Mouse (Mus musculus) stomach, embryonic 14.5 days (tissue): ENCODE data around the gene Vps11. TPM values are rescaled to one million over a fixed set of nuclear protein-coding genes. Genes with fewer than 3 reads are reported as not detected.
A peak's percentile ranks its signal among the peaks of the same experiment; 100 is the strongest.
"Not testable (repeated sequence)": the region's sequence is repeated elsewhere in the genome, so short reads cannot be mapped to it uniquely, and the experiment has no call there.

Experiments used
- ATAC-seq: fragments of 200-750 bp; cut with Nextera tagmentation; 2 replicates; pipeline ENCODE4 v1.8.0; 2017; ENCODE audit warnings: low read depth, moderate TSS enrichment; ENCODE audit not compliant: insufficient number of reproducible peaks, insufficient read depth, low FRiP score
- H3K27ac ChIP-seq: fragments of 300-500 bp; sonication (generic); 2 replicates; pipeline ENCODE4 v1.5.1; 2014; ENCODE audit warnings: mild to moderate bottlenecking, low read length, moderate library complexity, mixed read lengths
- H3K27me3 ChIP-seq: fragments of 300-500 bp; sonication (generic); 2 replicates; pipeline ENCODE4 v1.6.1; 2014; ENCODE audit warnings: low read length, control low read depth, mixed read lengths; ENCODE audit not compliant: control insufficient read depth, insufficient read depth
- H3K36me3 ChIP-seq: fragments of 300-500 bp; sonication (generic); 2 replicates; pipeline ENCODE4 v1.6.1; 2014; ENCODE audit warnings: mild to moderate bottlenecking, control low read depth, low read length, moderate library complexity, mixed read lengths; ENCODE audit not compliant: control insufficient read depth, insufficient read depth
- H3K4me1 ChIP-seq: fragments of 300-500 bp; sonication (generic); 2 replicates; pipeline ENCODE4 v1.6.1; 2014; ENCODE audit warnings: low read length, control low read depth, mixed read lengths; ENCODE audit not compliant: control insufficient read depth, insufficient read depth
- H3K4me2 ChIP-seq: fragments of 300-500 bp; sonication (generic); replicated peaks from 2 replicates; pipeline ENCODE4 v1.6.1; 2014; ENCODE audit warnings: low read depth, low read length, control low read depth
- H3K4me3 ChIP-seq: fragments of 300-500 bp; sonication (generic); 2 replicates; pipeline ENCODE4 v1.5.1; 2014; ENCODE audit warnings: low read depth, low read length, control low read depth
- H3K9ac ChIP-seq: fragments of 300-500 bp; sonication (generic); replicated peaks from 2 replicates; pipeline ENCODE4 v1.6.1; 2014; ENCODE audit warnings: low read depth, mild to moderate bottlenecking, control low read depth, low read length, moderate library complexity, mixed read lengths
- H3K9me3 ChIP-seq: fragments of 300-500 bp; sonication (generic); 2 replicates; pipeline ENCODE4 v1.6.1; 2016; ENCODE audit warnings: low read depth, low read length, control low read depth; ENCODE audit not compliant: control insufficient read depth
- WGBS: fragments of 180-500 bp; shearing (Covaris S2); extraction: QIAGEN DNeasy Blood & Tissue Kit; methylation state at CpG from one replicate; pipeline ENCODE4 v1.1.7; 2014; 5-methylcytosine and 5-hydroxymethylcytosine counted together
- polyA plus RNA-seq: library from polyadenylated mRNA; unstranded; fragments of >200 nt; fragmentation: Nextera tagmentation; extraction: Ambion mirVana; gene quantifications from 2 replicates; pipeline ENCODE4 v1.2.1, GENCODE M21; 2014

Gene Vps11
- polyA plus RNA-seq, 1 experiment from 2014 or later: 24.5 TPM

DNA sequence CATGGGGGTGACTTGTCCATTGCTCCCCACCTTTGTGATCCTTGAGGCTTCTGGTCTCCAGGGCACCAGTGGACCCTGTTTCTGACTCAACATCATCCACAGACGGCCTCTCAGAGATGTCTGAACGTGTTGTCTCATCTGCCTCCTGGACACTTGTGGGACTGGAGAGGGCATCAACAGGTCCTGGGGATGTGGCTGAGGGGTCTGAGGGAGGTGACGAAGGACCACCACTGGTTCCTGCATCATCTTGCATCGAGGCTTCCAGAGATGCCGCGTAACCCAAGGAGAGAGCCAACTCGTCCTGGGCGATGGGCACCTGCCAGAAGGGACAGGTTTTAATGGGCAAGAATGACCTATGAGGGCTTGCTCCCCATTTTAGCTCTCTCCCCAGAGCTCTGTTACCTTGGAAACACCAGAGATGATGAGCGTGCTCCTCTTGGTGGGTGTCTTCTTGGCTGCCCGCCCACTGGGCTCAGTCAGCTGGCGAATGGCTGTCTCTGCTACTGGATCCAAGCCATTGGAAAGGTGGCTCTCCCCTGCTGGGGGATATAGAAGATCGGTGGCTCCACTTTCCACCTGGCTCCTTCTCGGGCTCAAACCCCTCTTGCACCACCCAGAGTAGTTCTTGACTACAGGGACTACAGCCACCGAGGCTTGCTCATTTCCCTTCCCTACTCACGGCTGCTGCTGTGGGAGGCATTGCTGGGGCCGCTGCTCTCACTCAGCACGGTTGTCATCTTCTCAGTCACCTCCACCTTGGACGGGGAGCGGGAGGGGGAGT lies 47.8 kb downstream of the Vps11 start:
- Histone ChIP-seq H3K9ac (no peak overlapping the region), H3K27ac (no peak overlapping the region), H3K27me3 (no peaks in the 10 kb centered on the region), H3K9me3 (no peaks in the 10 kb centered on the region), H3K4me1 (peaks cover 15% of the 10 kb centered on the region), H3K4me2 (no peak overlapping the region), H3K4me3 (no peak overlapping the region), H3K36me3 (peaks cover 13% of the 10 kb centered on the region)
- 80% methylated on average over 19 of the region's 19 CpGs for WGBS
- ATAC-seq: no peak

DNA sequence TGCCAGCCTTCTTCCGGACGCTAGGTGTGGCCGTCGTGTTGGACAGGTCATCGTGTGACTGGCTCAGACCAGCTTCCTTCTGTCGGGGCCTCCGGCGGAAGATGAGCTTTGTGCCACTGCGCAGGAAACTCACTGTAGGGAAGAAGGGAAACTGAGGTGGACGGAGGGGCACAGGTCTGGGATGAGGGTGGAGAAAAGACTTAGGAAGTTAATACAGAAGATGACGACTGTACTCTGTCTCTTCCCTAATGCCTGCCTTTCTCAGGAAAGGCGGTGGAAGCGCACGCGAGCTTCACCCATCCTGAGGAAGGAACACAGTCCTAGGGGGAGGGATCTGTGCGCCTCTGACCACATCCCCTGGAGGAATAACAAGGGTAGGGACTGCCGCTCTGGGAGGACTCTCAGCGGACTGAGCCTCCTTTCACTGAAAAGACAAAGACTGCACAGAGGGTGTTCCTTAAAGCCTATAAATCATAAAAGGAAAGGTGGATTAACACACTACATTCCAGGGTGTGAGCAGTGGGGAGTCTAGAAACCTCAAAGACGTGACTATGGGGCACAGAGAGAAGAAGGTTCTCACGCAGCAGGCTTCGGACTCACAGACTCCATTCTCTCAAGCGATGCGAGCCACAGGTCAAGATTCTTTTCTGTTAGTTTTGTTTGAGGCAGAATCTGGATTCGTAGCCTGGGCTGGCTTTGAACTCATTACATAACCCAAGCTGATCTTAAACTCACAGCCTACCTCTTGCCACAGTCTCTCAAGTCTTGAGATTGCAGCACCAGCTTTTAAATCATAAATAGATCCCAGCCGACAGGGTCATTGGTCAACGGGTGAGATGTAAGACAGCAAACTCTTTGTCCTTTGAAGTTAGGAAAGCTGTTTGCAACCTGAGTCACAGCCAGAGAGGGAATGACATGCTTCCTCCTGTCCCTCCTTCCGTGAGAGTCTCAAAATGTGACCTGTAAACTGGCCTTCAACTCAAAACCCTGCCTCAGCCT lies 50.0 kb downstream of the Vps11 start:
- WGBS: 12% methylated on average over 27 of the region's 27 CpGs
- Histone ChIP-seq H3K4me3 (peak overlapping the region; percentile 14; the same call in 1 of the 2 replicates), H3K4me1 (peaks cover 10% of the 10 kb centered on the region), H3K27me3 (no peaks in the 10 kb centered on the region), H3K9ac (no peak overlapping the region), H3K27ac (peak overlapping the region; percentile 59; the same call in 1 of the 2 replicates), H3K4me2 (peak overlapping the region; percentile 40), H3K9me3 (no peaks in the 10 kb centered on the region), H3K36me3 (peaks cover 13% of the 10 kb centered on the region)
- ATAC-seq: peak; percentile 78; the same call in 1 of the 2 replicates

DNA sequence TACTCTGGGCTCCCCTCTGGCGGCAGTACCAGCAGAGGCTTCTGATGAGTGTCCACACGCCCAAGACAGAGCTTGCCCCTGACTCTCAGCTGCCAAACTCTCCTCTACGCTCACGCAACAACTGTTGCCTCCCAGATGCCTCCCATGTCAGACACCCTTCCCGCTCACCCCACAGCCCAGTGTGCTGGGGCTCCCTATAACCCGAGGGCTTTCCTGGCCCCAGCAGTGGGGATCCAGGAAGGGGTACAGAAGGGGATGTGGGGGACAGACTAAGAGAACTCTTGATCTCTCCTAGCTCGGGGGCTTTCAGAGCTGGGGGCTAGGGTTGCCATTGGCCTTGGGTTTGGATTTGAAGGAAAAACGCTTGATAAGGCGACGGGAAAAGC lies 50.7 kb downstream of the Vps11 start:
- peaks cover 11% of the 10 kb centered on the region for H3K36me3 ChIP-seq
- H3K4me3 ChIP-seq: peak overlapping the region; percentile 14; the same call in 1 of the 2 replicates
- no peak overlapping the region for H3K9ac ChIP-seq
- H3K27ac ChIP-seq: peak overlapping the region; percentile 59; the same call in 1 of the 2 replicates
- H3K27me3 ChIP-seq: no peaks in the 10 kb centered on the region
- 35% methylated on average over 10 of the region's 10 CpGs for WGBS
- no peaks in the 10 kb centered on the region for H3K9me3 ChIP-seq
- H3K4me1 ChIP-seq: peaks cover 10% of the 10 kb centered on the region
- peak overlapping the region; percentile 40 for H3K4me2 ChIP-seq
- ATAC-seq: no peak

DNA sequence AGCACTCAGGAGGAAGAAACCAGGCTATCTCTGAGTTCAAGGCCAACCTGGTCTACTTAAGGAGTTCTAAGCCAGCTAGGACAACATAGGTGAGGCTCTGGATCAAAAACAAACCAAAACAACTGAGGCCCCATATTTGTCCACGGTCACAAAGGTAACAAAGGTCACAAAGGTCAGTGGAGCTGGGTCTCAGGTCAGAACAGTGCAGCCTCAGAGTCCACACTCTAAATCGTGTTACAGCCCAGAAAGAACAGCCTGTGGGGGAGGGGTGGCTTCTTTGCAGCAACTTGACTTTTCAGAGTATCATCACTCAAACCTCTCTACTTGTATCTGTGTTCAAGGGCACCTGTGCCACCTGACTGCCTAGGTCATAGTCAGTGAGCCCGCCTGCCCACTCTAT lies 51.7 kb downstream of the Vps11 start:
- no peak overlapping the region for H3K27ac ChIP-seq
- no peak overlapping the region for H3K4me2 ChIP-seq
- H3K4me1 ChIP-seq: peaks cover 11% of the 10 kb centered on the region
- ATAC-seq: no peak
- H3K36me3 ChIP-seq: peaks cover 4% of the 10 kb centered on the region; the same call in 1 of the 2 replicates
- H3K9me3 ChIP-seq: no peaks in the 10 kb centered on the region
- WGBS: 60% methylated on average over 3 of the region's 3 CpGs
- no peak overlapping the region for H3K4me3 ChIP-seq
- no peak overlapping the region for H3K9ac ChIP-seq
- no peaks in the 10 kb centered on the region for H3K27me3 ChIP-seq

DNA sequence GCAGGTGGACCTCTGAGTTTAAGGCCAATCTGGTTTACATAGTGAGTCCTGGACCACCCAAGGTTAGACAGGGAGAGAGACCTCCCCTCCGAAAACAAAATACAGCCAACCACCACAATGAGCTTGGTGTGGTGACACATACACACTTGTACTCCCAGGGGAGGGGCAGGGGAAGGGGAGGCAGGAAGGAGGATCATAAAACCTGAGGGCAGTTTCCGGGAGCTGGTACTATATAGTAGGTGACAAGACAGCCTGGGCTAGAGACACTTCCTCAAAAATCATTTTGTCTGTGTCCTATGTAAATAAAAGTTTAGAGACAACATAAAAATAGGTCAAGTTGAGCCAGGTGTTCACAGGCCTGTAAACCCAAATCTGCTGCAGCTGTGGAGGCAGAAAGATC lies 54.2 kb downstream of the Vps11 start:
- Histone ChIP-seq H3K27ac (no peak overlapping the region), H3K27me3 (no peaks in the 10 kb centered on the region), H3K9ac (no peak overlapping the region), H3K4me2 (no peak overlapping the region), H3K4me1 (peaks cover 16% of the 10 kb centered on the region), H3K36me3 (peaks cover 2% of the 10 kb centered on the region), H3K9me3 (no peaks in the 10 kb centered on the region), H3K4me3 (no peak overlapping the region)
- ATAC-seq: no peak
- 81% methylated on average over 2 of the region's 2 CpGs for WGBS

DNA sequence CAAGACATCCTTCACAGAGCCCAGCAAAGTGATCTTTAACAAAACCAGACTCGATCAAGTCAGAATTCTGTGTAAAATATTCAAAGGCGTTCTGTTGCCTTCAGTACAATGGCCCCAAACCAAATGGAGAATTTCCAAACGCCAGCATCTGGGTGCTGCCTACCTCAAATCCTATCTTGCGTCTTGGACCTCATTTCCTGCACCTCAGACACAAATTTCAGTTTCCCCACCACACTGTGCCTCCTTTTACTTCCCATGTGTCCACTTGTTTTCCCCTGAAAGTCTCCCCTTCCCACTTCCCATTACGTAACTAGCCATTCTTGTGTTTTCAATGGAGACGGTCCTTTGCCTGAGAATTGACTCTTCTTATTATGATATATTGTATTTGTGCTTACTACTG lies 54.9 kb downstream of the Vps11 start:
- Histone ChIP-seq H3K4me2 (no peak overlapping the region), H3K9me3 (no peaks in the 10 kb centered on the region), H3K4me3 (no peak overlapping the region), H3K36me3 (peaks cover 8% of the 10 kb centered on the region), H3K4me1 (peaks cover 12% of the 10 kb centered on the region), H3K27ac (no peak overlapping the region), H3K9ac (no peak overlapping the region), H3K27me3 (no peaks in the 10 kb centered on the region)
- 87% methylated on average over 6 of the region's 6 CpGs for WGBS
- ATAC-seq: no peak

DNA sequence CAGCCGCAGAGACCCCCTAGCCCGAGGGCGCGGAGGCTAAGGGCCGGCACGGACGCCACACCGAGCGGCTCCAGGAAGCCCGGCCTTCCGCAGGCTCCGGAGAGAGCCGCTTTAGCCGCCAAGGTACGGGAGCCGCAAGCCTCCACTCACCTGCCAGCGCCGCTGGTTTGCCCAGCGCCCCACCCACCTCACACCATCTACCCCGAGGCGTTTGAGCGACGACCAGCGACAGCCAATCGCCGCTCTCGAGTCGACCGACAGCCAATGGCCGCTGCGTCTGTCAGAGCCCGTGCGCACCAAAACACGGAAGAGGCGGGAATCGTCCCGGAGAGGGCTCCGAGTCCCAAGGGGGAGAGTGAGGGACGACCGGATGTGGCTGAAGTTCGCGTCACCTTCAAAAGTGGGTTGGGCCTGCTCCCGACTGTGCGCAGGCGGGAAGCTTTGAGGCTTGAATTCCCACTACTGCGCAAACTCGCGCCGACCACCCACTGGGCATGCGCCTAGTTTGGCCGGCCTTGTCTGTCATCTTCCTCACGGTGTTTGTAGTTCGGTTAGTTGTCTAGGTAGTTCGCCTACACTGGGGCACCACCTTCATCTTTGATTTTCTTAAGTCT lies 55.9 kb downstream of the Vps11 start, which contains the start of gene Hinfp:
Hinfp (minus strand) TSS at position 206 of the 614 bp plus-strand sequence.
- H3K4me2 ChIP-seq: peak within 1 kb of the TSS; percentile 72
- peak within 1 kb of the TSS; percentile 87 for H3K4me3 ChIP-seq
- peaks cover 6% of the 10 kb centered on the region for H3K4me1 ChIP-seq
- peak within 1 kb of the TSS; percentile 59; the same call in 1 of the 2 replicates for H3K27ac ChIP-seq
- ATAC-seq: peak; percentile 99
- no peaks in the 10 kb centered on the region for H3K27me3 ChIP-seq
- peaks cover 15% of the 10 kb centered on the region for H3K36me3 ChIP-seq
- H3K9me3 ChIP-seq: no peaks in the 10 kb centered on the region
- peak within 1 kb of the TSS; percentile 93 for H3K9ac ChIP-seq
- WGBS: under 1% methylated on average over 54 of the region's 54 CpGs

DNA sequence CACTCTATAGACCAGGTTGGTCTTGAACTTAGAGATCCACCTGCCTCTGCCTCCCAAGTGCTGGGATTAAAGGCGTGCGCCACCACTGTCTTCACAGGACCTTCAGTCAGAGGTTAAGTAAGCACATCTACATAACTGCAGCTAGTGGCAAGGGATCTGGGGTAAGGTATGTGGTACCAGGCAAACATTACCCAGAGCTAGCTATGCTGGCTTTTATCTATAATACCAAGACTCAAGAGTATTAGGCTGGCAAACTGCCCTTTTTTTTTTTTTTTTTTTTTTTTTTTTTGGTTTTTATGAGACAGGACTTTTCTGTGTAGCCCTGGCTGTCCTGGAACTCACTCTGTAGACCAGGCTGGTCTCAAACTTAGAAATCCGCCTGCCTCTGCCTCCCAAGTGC lies 61.5 kb downstream of the Vps11 start:
- not testable (repeated sequence) for H3K27me3 ChIP-seq, H3K9me3 ChIP-seq, H3K27ac ChIP-seq, H3K9ac ChIP-seq, H3K4me1 ChIP-seq, H3K4me3 ChIP-seq, ATAC-seq, H3K4me2 ChIP-seq
- peaks cover 64% of the 10 kb centered on the region for H3K36me3 ChIP-seq
- 94% methylated on average over 3 of the region's 3 CpGs for WGBS
